Mouse (Mus musculus): Measurements from ENCODE around the gene Chtf18. TPM values are rescaled to one million over a fixed set of nuclear protein-coding genes. Genes with fewer than 3 reads are reported as not detected.

Gene Chtf18
- polyA plus RNA-seq, 1 experiment from 2014 or later: 7.1 TPM

DNA sequence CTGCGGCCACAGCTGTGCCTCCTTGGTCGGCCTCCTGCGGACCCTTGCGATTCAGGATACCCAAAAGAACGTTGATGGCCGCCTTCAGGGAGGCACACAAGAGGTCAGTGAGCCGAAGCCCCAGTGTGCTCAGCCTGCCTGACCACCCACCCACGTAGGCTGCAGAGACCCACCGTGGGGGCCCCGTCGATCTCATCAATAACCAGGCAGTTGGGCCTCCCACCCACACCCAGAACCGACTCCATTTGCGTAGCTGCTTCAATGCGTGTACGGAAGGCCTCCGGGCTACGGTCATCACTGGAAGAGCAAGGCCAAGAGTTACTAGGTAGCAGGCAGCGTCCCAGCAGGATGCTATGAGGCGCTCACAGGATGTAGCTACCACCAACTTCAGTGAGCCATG, 3.7 kb downstream of the Chtf18 start:
- no peak overlapping the region for H3K4me2 ChIP-seq (ENCODE audit: low read length)
- WGBS: 94% methylated on average over 19 of the region's 19 CpGs
- no peak overlapping the region for H3K9ac ChIP-seq (ENCODE audit: low read length)
- no peak for DNase-seq (ENCODE audit: low spot score)
- no peak overlapping the region for H3K27ac ChIP-seq (ENCODE audit: low read depth, low read length)
- no peaks in the 10 kb centered on the region for H3K9me3 ChIP-seq (replicated peaks; ENCODE audit: control insufficient read depth, low read length)
- H3K4me3 ChIP-seq (ENCODE audit: low read depth, low read length): no peak overlapping the region
- ATAC-seq: no peak
- peaks cover 21% of the 10 kb centered on the region; the same call in 1 of the 2 replicates for H3K36me3 ChIP-seq (ENCODE audit: control insufficient read depth, insufficient read depth, low read length)
- H3K27me3 ChIP-seq (replicated peaks; ENCODE audit: control insufficient read depth, insufficient read depth, low read length): no peaks in the 10 kb centered on the region
- peaks cover 18% of the 10 kb centered on the region for H3K4me1 ChIP-seq (ENCODE audit: control insufficient read depth, insufficient read depth, low read length)

DNA sequence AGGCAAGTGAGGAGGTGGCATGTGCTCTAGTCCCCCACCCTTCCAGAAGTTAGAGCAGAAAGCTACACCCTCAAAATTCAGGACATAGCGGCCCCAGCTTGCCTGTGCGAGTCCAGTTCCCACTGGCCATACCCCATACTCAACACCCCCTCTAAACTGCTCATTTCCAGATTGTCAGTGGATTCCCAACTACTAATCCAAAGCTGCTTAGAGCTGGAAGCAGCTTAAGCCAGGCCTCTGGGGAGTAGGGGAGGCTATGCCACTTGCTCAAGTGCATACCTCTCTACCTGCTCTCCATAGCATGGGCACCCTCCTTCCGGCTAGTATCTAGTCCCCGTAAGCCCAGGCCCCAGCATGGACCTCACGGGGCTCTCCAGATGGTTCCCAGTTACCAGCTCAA, 5.7 kb downstream of the Chtf18 start:
- H3K4me1 ChIP-seq (ENCODE audit: control insufficient read depth, insufficient read depth, low read length): peaks cover 6% of the 10 kb centered on the region
- H3K9ac ChIP-seq (ENCODE audit: low read length): no peak overlapping the region
- H3K27ac ChIP-seq (ENCODE audit: low read depth, low read length): no peak overlapping the region
- H3K4me2 ChIP-seq (ENCODE audit: low read length): no peak overlapping the region
- peaks cover 15% of the 10 kb centered on the region for H3K27me3 ChIP-seq (replicated peaks; ENCODE audit: control insufficient read depth, insufficient read depth, low read length)
- ATAC-seq (no peak), DNase-seq (ENCODE audit: low spot score) (no peak)
- H3K36me3 ChIP-seq (ENCODE audit: control insufficient read depth, insufficient read depth, low read length): peaks cover 21% of the 10 kb centered on the region; the same call in 1 of the 2 replicates
- H3K4me3 ChIP-seq (ENCODE audit: low read depth, low read length): no peak overlapping the region
- 96% methylated on average over 5 of the region's 5 CpGs for WGBS
- H3K9me3 ChIP-seq (replicated peaks; ENCODE audit: control insufficient read depth, low read length): no peaks in the 10 kb centered on the region

- ATAC-seq: no peak
- peaks cover 19% of the 10 kb centered on the region; the same call in 1 of the 2 replicates for H3K36me3 ChIP-seq (ENCODE audit: control insufficient read depth, insufficient read depth, low read length)
- WGBS: 7% methylated on average over 6 of the region's 6 CpGs
Observed at GRCm38 (mm10) chr17:25717691-25718090, 9.5 kb downstream of the Chtf18 start.

DNA sequence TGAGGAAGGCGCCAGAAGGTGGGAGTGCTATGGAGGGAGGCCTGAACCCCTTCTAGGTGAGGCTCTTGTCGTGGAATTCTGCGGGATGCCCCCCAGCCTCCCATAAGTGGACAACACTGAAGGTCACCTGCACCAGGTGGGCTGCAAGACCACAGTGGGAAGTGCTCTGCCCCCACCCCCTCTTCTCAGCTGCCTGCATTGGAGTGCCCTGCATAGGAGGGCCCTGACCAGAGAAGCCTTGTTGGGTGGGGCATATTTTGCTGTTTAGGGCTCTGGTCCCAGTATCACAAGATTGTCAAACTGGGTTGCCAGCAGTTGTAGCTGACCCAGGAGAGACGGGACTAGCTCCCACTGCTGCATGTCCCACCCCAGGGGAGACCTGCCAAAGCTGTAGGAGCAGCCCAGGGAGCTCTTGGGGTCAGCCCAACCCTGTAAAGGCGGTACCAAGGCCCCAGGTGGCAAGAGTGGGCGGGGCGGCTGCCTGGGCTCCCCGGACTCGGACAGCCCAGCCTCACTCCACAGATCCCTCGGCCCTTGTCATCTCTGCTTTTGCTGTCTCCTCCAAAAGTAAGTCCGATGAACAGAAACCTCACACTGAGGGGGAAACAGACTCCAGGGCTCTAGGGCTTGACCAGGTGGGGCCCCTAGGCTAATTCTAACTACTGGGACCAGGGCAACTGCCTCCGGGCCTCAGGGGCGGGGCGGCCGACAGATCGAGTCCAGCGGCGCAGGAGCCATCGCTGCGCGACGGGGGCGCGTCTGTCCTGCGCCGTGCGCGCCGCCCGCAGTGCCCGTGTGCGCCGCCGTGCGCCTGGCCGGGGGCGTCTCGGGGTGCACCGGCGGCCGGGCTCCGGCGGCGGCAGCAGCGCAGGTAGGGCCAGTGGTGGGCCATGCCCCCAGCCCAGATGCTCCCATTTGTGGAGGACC, 10.2 kb downstream of the Chtf18 start, which contains the start of gene Gng13:
TSS of gene Gng13 (plus strand) at position 461 of the 927 bp plus-strand sequence.
- Histone ChIP-seq H3K36me3 (ENCODE audit: control insufficient read depth, insufficient read depth, low read length) (peaks cover 19% of the 10 kb centered on the region; the same call in 1 of the 2 replicates), H3K27ac (ENCODE audit: low read depth, low read length) (no peak within 1 kb of the TSS), H3K4me2 (ENCODE audit: low read length) (peak within 1 kb of the TSS; percentile 54), H3K9me3 (replicated peaks; ENCODE audit: control insufficient read depth, low read length) (no peaks in the 10 kb centered on the region), H3K9ac (ENCODE audit: low read length) (peak within 1 kb of the TSS; percentile 48), H3K27me3 (replicated peaks; ENCODE audit: control insufficient read depth, insufficient read depth, low read length) (peaks cover 19% of the 10 kb centered on the region), H3K4me3 (ENCODE audit: low read depth, low read length) (peak within 1 kb of the TSS; percentile 24), H3K4me1 (ENCODE audit: control insufficient read depth, insufficient read depth, low read length) (no peaks in the 10 kb centered on the region)
- DNase-seq (ENCODE audit: low spot score): no peak
- 2% methylated on average over 45 of the region's 45 CpGs for WGBS
- no peak for ATAC-seq

More at GRCm38 (mm10) chr17:25717691-25718090, 9.5 kb downstream of the Chtf18 start:
- Histone ChIP-seq H3K4me3 (ENCODE audit: low read depth, low read length) (peak overlapping the region; percentile 24), H3K9me3 (replicated peaks; ENCODE audit: control insufficient read depth, low read length) (no peaks in the 10 kb centered on the region), H3K4me2 (ENCODE audit: low read length) (peak overlapping the region; percentile 54), H3K4me1 (ENCODE audit: control insufficient read depth, insufficient read depth, low read length) (no peaks in the 10 kb centered on the region), H3K27me3 (replicated peaks; ENCODE audit: control insufficient read depth, insufficient read depth, low read length) (peaks cover 19% of the 10 kb centered on the region), H3K9ac (ENCODE audit: low read length) (peak overlapping the region; percentile 48), H3K27ac (ENCODE audit: low read depth, low read length) (no peak overlapping the region)
- DNase-seq (ENCODE audit: low spot score): no peak

DNA sequence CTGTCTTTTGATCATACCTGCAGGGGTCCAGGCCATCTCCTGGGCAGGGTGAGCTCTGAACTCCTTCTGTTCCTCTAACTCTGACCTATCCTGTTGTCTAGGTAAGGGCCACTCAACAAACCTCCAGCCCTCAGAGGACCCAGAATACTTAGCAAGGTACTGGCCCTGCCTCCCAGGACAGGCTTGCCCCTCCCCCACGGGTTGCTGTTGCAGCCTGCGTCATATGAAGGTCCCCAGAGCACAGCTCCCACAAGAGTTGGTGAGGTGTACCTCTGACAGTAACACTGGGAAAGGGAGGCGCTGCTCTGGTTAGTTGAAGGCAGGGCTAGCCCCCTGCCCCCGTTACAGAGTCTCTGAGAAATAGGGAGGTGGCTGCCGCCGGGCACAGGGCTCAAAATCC, 11.1 kb downstream of the Chtf18 start:
- no peak overlapping the region for H3K4me2 ChIP-seq (ENCODE audit: low read length)
- no peak overlapping the region for H3K4me3 ChIP-seq (ENCODE audit: low read depth, low read length)
- no peak for DNase-seq (ENCODE audit: low spot score)
- H3K9me3 ChIP-seq (replicated peaks; ENCODE audit: control insufficient read depth, low read length): no peaks in the 10 kb centered on the region
- no peaks in the 10 kb centered on the region for H3K4me1 ChIP-seq (ENCODE audit: control insufficient read depth, insufficient read depth, low read length)
- WGBS: 2% methylated on average over 6 of the region's 6 CpGs
- H3K27ac ChIP-seq (ENCODE audit: low read depth, low read length): no peak overlapping the region
- no peak overlapping the region for H3K9ac ChIP-seq (ENCODE audit: low read length)
- H3K27me3 ChIP-seq (replicated peaks; ENCODE audit: control insufficient read depth, insufficient read depth, low read length): peaks cover 19% of the 10 kb centered on the region
- H3K36me3 ChIP-seq (ENCODE audit: control insufficient read depth, insufficient read depth, low read length): peaks cover 14% of the 10 kb centered on the region; the same call in 1 of the 2 replicates
- ATAC-seq: no peak

- no peaks in the 10 kb centered on the region for H3K4me1 ChIP-seq (ENCODE audit: control insufficient read depth, insufficient read depth, low read length)
- H3K4me3 ChIP-seq (ENCODE audit: low read depth, low read length): no peak overlapping the region
- no peak overlapping the region for H3K4me2 ChIP-seq (ENCODE audit: low read length)
- H3K27me3 ChIP-seq (replicated peaks; ENCODE audit: control insufficient read depth, insufficient read depth, low read length): peaks cover 19% of the 10 kb centered on the region
- no peak overlapping the region for H3K27ac ChIP-seq (ENCODE audit: low read depth, low read length)
- H3K9ac ChIP-seq (ENCODE audit: low read length): no peak overlapping the region
- DNase-seq (ENCODE audit: low spot score): no peak
- H3K9me3 ChIP-seq (replicated peaks; ENCODE audit: control insufficient read depth, low read length): no peaks in the 10 kb centered on the region
- WGBS: 70% methylated on average over 3 of the region's 3 CpGs
- peaks cover 10% of the 10 kb centered on the region; the same call in 1 of the 2 replicates for H3K36me3 ChIP-seq (ENCODE audit: control insufficient read depth, insufficient read depth, low read length)
- ATAC-seq: no peak
Observed at GRCm38 (mm10) chr17:25715627-25716026, 11.6 kb downstream of the Chtf18 start.

GRCm38 (mm10) chr17:25711136-25711535, 16.1 kb downstream of the Chtf18 start:
- Histone ChIP-seq H3K27ac (ENCODE audit: low read depth, low read length) (no peak overlapping the region), H3K27me3 (replicated peaks; ENCODE audit: control insufficient read depth, insufficient read depth, low read length) (0 out of 2 replicates have a peak, but pooled peaks cover 2% of the 10 kb centered on the region), H3K4me1 (ENCODE audit: control insufficient read depth, insufficient read depth, low read length) (no peaks in the 10 kb centered on the region), H3K36me3 (ENCODE audit: control insufficient read depth, insufficient read depth, low read length) (no peaks in the 10 kb centered on the region), H3K4me2 (ENCODE audit: low read length) (no peak overlapping the region), H3K4me3 (ENCODE audit: low read depth, low read length) (no peak overlapping the region), H3K9ac (ENCODE audit: low read length) (no peak overlapping the region), H3K9me3 (replicated peaks; ENCODE audit: control insufficient read depth, low read length) (no peaks in the 10 kb centered on the region)
- WGBS: 81% methylated on average over 4 of the region's 4 CpGs
- ATAC-seq (no peak), DNase-seq (ENCODE audit: low spot score) (no peak)

DNA sequence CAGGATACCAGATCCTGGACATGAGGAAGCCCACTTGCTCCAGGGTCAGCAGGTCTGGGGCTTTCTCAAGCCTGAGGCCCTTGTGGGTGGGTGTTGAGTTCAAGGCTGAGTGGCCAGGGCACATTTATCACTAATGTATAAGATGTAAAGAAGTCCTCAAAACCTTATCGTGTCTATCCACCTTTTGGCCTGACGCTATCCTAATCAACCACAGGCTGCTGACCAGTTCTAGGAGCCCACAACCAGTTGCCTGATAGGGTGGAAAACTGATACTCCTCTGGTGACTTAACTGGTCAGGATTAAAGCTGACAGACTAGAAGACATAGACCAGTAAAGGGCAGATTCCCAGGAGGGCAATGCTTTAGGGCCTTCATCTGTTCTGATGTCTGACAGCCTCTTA, 17.2 kb downstream of the Chtf18 start:
- H3K4me3 ChIP-seq (ENCODE audit: low read depth, low read length): no peak overlapping the region
- H3K4me1 ChIP-seq (ENCODE audit: control insufficient read depth, insufficient read depth, low read length): no peaks in the 10 kb centered on the region
- WGBS: 93% methylated on average over 2 of the region's 2 CpGs
- no peak for DNase-seq (ENCODE audit: low spot score)
- no peaks in the 10 kb centered on the region for H3K27me3 ChIP-seq (replicated peaks; ENCODE audit: control insufficient read depth, insufficient read depth, low read length)
- H3K9me3 ChIP-seq (replicated peaks; ENCODE audit: control insufficient read depth, low read length): no peaks in the 10 kb centered on the region
- H3K27ac ChIP-seq (ENCODE audit: low read depth, low read length): no peak overlapping the region
- H3K36me3 ChIP-seq (ENCODE audit: control insufficient read depth, insufficient read depth, low read length): no peaks in the 10 kb centered on the region
- no peak overlapping the region for H3K9ac ChIP-seq (ENCODE audit: low read length)
- ATAC-seq: no peak
- H3K4me2 ChIP-seq (ENCODE audit: low read length): no peak overlapping the region

All from forebrain, embryonic 14.5 days (tissue).